Mouse (Mus musculus) heart, postnatal 0 days (tissue): Measurements from ENCODE around the gene Ushbp1.

Experiments
- CTCF ChIP-seq: IDR thresholded peaks from 2 replicates; pipeline ENCODE4 v1.5.1; 2016; ENCODE audit warnings: antibody characterized with exemption, control low read depth, low read depth
- EP300 ChIP-seq: IDR thresholded peaks from 2 replicates; pipeline ENCODE4 v1.6.1; 2016; ENCODE audit warnings: antibody characterized with exemption, low read depth

DNA sequence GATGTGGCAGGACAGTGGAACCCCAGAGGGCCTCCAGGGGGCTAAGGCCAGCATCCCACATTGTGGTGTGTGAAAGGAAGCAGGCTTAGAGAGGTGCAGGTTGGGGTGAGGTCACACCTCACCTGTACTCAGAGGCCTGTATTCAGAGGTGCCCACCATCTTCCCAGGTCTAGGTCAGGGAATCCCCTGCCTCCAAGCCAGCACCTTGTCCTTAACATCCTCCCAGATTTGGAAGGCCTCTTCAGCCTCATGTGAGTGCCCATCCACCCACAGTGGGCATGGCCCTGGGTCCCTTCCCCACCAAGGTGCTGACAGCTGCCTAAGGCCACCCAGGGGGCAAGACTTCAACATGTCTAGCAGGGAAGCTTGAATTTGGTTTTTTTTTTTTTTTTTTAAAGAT is 5.9 kb upstream of the Ushbp1 start:
- no peak for TF ChIP-seq CTCF
- no peak for TF ChIP-seq EP300
